Mouse (Mus musculus) c-Kit-positive CD71-positive TER-119-negative erythroid progenitor cells, embryonic 14.5 days (primary cell): Measurements from ENCODE around the gene Ush2a.

ENCODE experiments used
- DNase-seq: peaks from one replicate; pipeline ENCODE4 v3.0.0-alpha.2; 2013; ENCODE audit warnings: low read depth

The Ush2a gene

GRCm38 (mm10) chr1:188261903-188262682 is at the start of gene Ush2a:
TSS of gene Ush2a (plus strand) at chr1:188262023.
- DNase-seq, result no peak

GRCm38 (mm10) chr1:188214885-188215611 is 46.8 kb upstream of the Ush2a start:
- DNase-seq, result no peak

DNA sequence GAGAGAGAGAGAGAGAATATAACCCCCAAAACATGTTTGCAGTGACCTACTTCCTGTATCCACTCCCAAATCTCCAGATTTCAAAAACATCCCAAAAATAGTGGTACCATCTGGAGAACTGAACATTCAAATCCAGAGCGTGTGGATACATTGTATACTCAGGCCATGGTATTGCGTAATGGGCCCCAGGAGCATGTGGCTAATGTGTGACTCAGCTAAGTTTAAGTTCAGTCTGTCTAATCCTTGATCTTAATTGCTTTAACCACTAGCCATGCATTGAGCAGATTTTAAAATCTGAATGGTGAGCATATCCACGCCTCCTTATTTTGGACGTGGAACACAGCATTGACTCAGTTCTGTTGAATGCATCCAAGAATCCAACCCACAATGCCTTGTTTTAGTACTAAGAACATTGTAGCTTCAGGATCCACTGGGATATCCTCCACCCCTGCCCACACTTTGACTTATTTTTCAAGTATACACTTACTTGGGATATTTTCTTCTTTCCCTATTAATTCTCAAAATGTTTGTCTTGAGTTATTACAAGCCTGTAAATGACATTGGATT is 40.5 kb upstream of the Ush2a start:
- DNase-seq, result no peak

GRCm38 (mm10) chr1:188233036-188233724 is 28.6 kb upstream of the Ush2a start:
- DNase-seq, result no peak

- DNase-seq, result no peak
These were observed 23.2 kb upstream of the Ush2a start for GRCm38 (mm10) chr1:188238636-188239035.

- DNase-seq, result no peak
These were observed 20.1 kb upstream of the Ush2a start for GRCm38 (mm10) chr1:188241766-188242165.

GRCm38 (mm10) chr1:188257500-188257899 is 4.3 kb upstream of the Ush2a start:
- DNase-seq, result no peak

DNA sequence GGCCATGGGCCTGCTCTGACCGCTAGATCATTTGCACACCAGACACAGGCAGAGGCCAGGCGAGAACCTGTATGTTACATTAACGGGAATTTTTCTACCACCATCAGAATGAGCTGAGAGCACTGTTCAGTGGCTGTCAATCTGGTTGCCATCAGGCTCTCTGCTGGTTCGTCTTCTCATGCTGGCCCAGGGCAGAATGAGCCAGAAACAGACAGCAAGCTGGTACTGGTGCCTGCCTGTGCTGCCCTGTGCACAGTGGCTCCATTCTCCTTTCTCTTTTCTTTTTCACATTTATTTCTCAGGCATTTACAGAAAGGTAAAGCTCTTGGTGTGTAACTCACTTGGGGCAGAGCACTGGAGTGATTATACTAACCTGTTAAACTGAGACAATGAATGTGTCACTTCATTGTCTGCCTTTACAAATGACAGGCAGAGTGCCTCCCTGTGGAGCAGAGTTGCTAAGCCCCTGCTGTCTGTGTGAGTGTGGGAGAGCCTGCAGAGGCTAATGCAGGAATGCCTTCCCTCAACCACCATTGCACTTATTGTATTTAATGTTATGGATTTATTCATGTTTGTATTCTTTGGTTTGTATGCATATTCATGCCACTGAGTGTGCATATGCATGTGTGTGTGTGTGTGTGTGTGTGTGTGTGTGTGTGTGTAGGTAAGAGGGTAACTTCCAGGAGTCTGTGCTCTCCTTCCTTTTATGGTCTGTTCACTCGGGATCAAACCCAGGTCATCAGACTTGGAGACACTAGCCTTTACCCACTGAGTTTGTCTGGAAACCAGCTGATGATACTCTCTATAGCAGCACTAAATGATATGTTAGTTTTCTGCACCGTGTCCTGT is 1.3 kb upstream of the Ush2a start:
- no peak for DNase-seq

DNA sequence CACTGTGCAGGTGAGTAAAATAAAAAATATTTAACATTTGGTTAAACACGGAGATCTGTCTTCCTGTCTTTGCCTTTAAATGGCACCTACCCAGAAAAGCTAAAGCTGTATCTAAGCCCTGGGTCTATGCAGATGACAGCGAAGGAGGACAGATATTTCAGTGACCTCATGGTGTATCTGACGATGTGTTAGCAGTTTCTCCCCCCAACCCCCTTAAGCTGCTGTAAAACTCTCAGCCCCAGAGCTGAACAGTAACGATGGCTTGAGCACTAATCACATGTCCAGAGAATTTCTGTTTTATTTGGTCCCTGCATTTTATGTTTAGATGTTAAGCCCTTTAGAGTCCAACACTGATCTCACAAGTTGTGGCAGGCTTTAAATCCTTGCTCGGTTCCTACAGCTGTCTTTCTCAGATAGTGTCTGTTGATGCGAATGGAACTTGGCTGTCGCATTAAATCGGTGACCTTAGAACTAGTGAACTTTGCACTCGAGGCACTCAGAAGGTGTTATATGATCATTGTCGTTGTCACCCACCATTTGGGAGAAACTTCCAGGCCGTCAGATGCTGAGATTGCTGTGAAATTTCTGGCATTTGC is 5.4 kb downstream of the Ush2a start:
- no peak for DNase-seq

- DNase-seq, result no peak
These were observed 7.2 kb downstream of the Ush2a start for GRCm38 (mm10) chr1:188269071-188269470.

DNA sequence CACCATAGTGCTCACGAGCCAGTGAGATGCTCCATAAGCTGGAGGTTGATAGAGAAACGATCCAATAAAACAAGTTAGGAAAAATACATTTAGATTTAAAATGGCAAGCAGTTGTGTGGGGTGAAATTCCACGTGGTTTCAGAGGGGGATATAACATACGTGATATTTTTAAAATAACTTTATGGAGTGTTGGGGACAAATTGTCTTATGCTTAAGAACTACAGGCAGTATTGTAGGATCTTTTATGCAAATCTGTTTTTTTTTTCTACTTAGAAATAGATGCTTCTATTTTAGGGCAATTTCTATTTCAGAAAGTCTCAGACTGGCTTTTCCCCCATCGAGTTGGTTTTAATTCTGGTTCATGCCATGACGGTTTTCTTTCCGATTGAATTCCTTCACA is 51.5 kb downstream of the Ush2a start:
- DNase-seq, result no peak

DNA sequence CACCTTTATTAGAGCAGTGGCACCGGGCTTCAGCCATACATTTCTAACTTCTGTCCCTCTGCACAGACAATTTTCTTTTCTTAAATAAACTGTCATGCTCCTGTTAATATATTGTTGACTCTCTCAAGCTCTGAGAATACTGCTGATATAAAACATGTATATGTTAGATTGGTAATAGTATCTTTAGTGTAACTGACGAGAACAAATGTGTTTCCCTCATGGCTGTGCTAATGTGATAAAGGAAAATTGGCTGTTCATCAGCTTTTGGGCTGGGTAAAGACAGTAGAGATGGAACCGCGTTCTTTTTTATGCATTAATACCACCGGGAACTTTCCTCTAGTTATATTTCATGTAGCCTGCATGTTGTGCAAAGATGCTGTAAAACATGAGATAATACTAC is 54.8 kb downstream of the Ush2a start:
- DNase-seq, result no peak

DNA sequence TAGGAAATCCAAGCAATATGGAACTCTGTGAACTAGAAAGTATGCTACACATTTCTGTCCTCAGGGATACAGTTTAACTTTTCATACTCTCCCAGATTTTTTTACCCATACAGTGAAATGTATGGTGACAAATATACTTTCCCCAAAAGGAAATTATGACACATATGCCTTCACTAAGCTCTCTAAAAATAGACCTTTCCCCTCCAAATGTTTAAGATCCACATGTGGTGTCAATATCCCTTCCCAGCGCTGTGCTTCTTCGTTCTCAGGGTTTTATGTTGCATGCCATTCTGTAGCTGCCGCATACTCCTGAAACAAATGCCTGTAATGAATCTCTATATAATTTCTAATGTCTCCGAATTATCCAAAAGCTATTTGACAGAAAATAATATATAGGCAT is 58.4 kb downstream of the Ush2a start:
- DNase-seq, result no peak

DNA sequence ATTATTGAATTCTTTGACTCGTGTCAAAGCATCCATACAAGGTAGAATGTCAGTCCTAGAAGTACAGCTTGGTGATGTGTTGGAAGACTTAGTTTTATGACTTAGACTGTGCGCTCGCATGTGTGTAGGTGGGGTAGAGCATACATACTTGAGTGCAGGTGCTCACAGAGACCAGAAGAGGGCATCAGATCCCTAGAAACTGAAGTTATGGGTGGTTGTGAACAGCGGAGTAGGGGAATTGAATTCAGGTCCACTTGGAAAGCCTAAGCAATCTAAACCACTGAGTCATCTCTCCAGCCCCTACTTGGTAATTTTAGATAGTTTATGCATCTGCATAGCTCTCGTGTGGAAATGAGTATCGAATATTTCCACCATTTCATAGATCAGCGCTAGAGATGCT is 59.7 kb downstream of the Ush2a start:
- DNase-seq, result peak; percentile 27

- DNase-seq, result no peak
These were observed 68.6 kb downstream of the Ush2a start for GRCm38 (mm10) chr1:188330406-188330805.

- no peak for DNase-seq
These were observed 72.1 kb downstream of the Ush2a start for GRCm38 (mm10) chr1:188333936-188334335.

- no peak for DNase-seq
These were observed 85.9 kb downstream of the Ush2a start for GRCm38 (mm10) chr1:188347762-188348161.

GRCm38 (mm10) chr1:188354726-188355125 is 92.9 kb downstream of the Ush2a start:
- no peak for DNase-seq

DNA sequence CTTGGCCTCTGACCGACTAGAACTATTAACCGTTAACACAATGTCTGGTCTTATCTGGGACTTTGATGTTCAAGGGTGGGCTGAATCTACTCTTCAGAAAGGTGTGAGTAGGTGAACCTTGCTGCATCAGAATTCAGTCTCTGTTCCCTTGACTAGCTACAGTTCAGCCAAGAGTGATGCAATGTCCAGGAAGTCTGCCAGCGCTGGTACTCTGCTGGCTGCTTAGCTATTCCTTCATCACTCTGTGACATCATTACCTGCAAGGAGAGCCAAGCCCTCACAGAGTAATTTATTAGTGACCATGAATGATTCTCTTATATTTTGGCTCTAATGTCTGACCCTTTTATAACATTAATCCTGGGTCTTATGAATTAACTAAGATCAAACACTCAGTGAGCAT is 101.7 kb downstream of the Ush2a start:
- no peak for DNase-seq

GRCm38 (mm10) chr1:188385180-188385579 is 123.4 kb downstream of the Ush2a start:
- DNase-seq, result peak; percentile 10

GRCm38 (mm10) chr1:188385733-188386261 is 124.0 kb downstream of the Ush2a start:
- DNase-seq, result peak; percentile 64
